Mouse (Mus musculus) hindbrain, embryonic 14.5 days (tissue): Measurements from ENCODE around the gene Hspb2. TPM values are rescaled to one million over a fixed set of nuclear protein-coding genes. Genes with fewer than 3 reads are reported as not detected.

Source experiments
- ATAC-seq: fragments of 200-750 bp; cut with Nextera tagmentation; 2 replicates; pipeline ENCODE4 v1.8.0; 2017; ENCODE audit warnings: moderate number of reproducible peaks, mild to moderate bottlenecking, moderate TSS enrichment, moderate library complexity; ENCODE audit not compliant: low FRiP score
- DNase-seq: peaks from one replicate; pipeline ENCODE4 v3.0.0-alpha.2; 2015; ENCODE audit warnings: low spot score
- H3K27ac ChIP-seq: fragments of 300-500 bp; sonication (generic); 2 replicates; pipeline ENCODE4 v1.5.1; 2014; ENCODE audit warnings: mild to moderate bottlenecking, moderate library complexity
- H3K27me3 ChIP-seq: fragments of 300-500 bp; sonication (generic); 2 replicates; pipeline ENCODE4 v1.6.1; 2014; ENCODE audit warnings: mild to moderate bottlenecking, low read length, mixed read lengths; ENCODE audit not compliant: control insufficient read depth, insufficient read depth
- H3K36me3 ChIP-seq: fragments of 300-500 bp; sonication (generic); replicated peaks from 2 replicates; pipeline ENCODE4 v1.6.1; 2014; ENCODE audit not compliant: control insufficient read depth, insufficient read depth
- H3K4me1 ChIP-seq: fragments of 300-500 bp; sonication (generic); replicated peaks from 2 replicates; pipeline ENCODE4 v1.6.1; 2014; ENCODE audit warnings: antibody characterized with exemption, low read length, mixed read lengths; ENCODE audit not compliant: control insufficient read depth, insufficient read depth
- H3K4me2 ChIP-seq: fragments of 300-500 bp; sonication (generic); replicated peaks from 2 replicates; pipeline ENCODE4 v1.6.1; 2014; ENCODE audit warnings: mild to moderate bottlenecking, moderate library complexity
- H3K4me3 ChIP-seq: fragments of 300-500 bp; sonication (generic); replicated peaks from 2 replicates; pipeline ENCODE4 v1.5.1; 2014; ENCODE audit warnings: mild to moderate bottlenecking, low read length
- H3K9ac ChIP-seq: fragments of 300-500 bp; sonication (generic); 2 replicates; pipeline ENCODE4 v1.6.1; 2014
- H3K9me3 ChIP-seq: fragments of 300-500 bp; sonication (generic); 2 replicates; pipeline ENCODE4 v1.6.1; 2016; ENCODE audit warnings: low read length; ENCODE audit not compliant: control insufficient read depth
- WGBS: fragments of 180-500 bp; shearing (Covaris S2); extraction: QIAGEN DNeasy Blood & Tissue Kit; methylation state at CpG from one replicate; pipeline ENCODE4 v1.1.7; 2014; 5-methylcytosine and 5-hydroxymethylcytosine counted together
- polyA plus RNA-seq: library from polyadenylated mRNA; unstranded; fragments of >200 nt; fragmentation: Nextera tagmentation; extraction: Ambion mirVana; gene quantifications from 2 replicates; pipeline ENCODE4 v1.2.1, GENCODE M21; 2014

The Hspb2 gene
- polyA plus RNA-seq, 1 experiment from 2014 or later, result 1.8 TPM

- no peak overlapping the region for H3K4me2 ChIP-seq
- ATAC-seq, result no peak
- H3K9me3 ChIP-seq, result no peaks in the 10 kb centered on the region
- H3K27ac ChIP-seq, result no peak overlapping the region
- no peaks in the 10 kb centered on the region for H3K4me1 ChIP-seq
- no peak for DNase-seq
- whole genome bisulfite sequencing, result 36% methylated on average over 6 of the region's 6 CpGs
- H3K9ac ChIP-seq, result no peak overlapping the region
- H3K4me3 ChIP-seq, result no peak overlapping the region
- H3K27me3 ChIP-seq, result no peaks in the 10 kb centered on the region
- peaks cover 65% of the 10 kb centered on the region for H3K36me3 ChIP-seq
Observed at GRCm38 (mm10) chr9:50704907-50705306, 47.2 kb downstream of the Hspb2 start.

Other genes with a start within 250 kb of the Hspb2 start
- gene Pts, start 223.6 kb downstream of the Hspb2 start, polyA plus RNA-seq, result 96.7 and 120 TPM in 2 replicates
- gene Il18, start 197.5 kb downstream of the Hspb2 start, polyA plus RNA-seq, result 18.6 and 19.2 TPM in 2 replicates
- 0.25 and 0.35 TPM in 2 replicates for gene Bco2, start 197.2 kb downstream of the Hspb2 start, polyA plus RNA-seq
- gene Tex12, start 191.0 kb downstream of the Hspb2 start, polyA plus RNA-seq, result 0.48 TPM in 1 of 2 replicates, not detected in the other
- 279 and 295 TPM in 2 replicates for gene Sdhd, start 148.5 kb downstream of the Hspb2 start, polyA plus RNA-seq
- gene Timm8b, start 148.4 kb downstream of the Hspb2 start, polyA plus RNA-seq, result 399 and 451 TPM in 2 replicates
- gene Pih1d2, start 135.0 kb downstream of the Hspb2 start, polyA plus RNA-seq, result 5.6 and 7.3 TPM in 2 replicates
- gene Nkapd1, start 134.9 kb downstream of the Hspb2 start, polyA plus RNA-seq, result 18.4 and 23.0 TPM in 2 replicates
- gene Dlat, start 92.6 kb downstream of the Hspb2 start, polyA plus RNA-seq, result 65.1 and 72.0 TPM in 2 replicates
- gene Dixdc1, start 12.8 kb downstream of the Hspb2 start, polyA plus RNA-seq, result 35.3 and 37.2 TPM in 2 replicates
- 1.7 and 2.1 TPM in 2 replicates for gene 2310030G06Rik, start 5.8 kb downstream of the Hspb2 start, polyA plus RNA-seq
- 11.9 and 14.9 TPM in 2 replicates for gene Cryab, start 1.0 kb downstream of the Hspb2 start, polyA plus RNA-seq
- gene Fdxacb1, start 15.9 kb upstream of the Hspb2 start, polyA plus RNA-seq, result 10.1 and 10.7 TPM in 2 replicates
- 63.4 and 67.9 TPM in 2 replicates for gene Alg9, start 22.7 kb upstream of the Hspb2 start, polyA plus RNA-seq
- 55.0 and 62.7 TPM in 2 replicates for gene 1110032A03Rik, start 23.2 kb upstream of the Hspb2 start, polyA plus RNA-seq
- 49.0 and 55.3 TPM in 2 replicates for gene Ppp2r1b, start 92.9 kb upstream of the Hspb2 start, polyA plus RNA-seq